In the genomic region with DNA sequence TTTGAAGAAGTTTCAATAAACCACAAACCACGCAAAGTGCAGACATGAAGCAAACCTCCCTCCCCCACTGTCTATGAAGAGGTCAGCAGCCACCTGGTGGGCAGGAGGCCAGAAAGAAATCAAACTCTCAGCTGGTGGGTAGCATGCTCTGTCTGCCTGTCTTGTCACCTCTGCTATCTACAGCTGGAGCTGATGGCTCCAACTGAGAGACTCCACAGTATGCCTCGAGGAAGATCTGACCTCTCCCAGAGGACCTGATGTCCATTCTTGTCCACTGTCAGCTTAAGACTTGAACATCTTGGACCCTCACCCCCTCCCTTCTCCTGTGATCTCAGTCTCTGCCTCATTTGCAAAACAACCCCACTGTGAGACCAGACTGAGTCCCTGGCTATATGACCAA, we compare ENCODE assay signal across 17 mouse cellular contexts.
DNase-seq lines count a peak whose midpoint lies in the region; ATAC-seq and TF ChIP-seq lines count a peak whose summit lies in the region.
"Had no signal": no experiment of that assay in that cellular context is flagged by ENCODE, and none has a peak within 500 bp of the region (broad histone marks: within the 10 kb centered on the region; RNA-seq: fewer than 3 reads in every experiment).

No protein-coding gene starts in this region.

- no peak overlapping the region for H3K4me3 ChIP-seq in hindbrain, embryonic 16.5 days (ENCODE audit: low read length)
- no peak overlapping the region for H3K4me3 ChIP-seq in hindbrain, embryonic 13.5 days
- no peak overlapping the region for H3K4me3 ChIP-seq in midbrain, postnatal 0 days (ENCODE audit: low read depth, low read length)
- H3K4me3 ChIP-seq in midbrain, embryonic 16.5 days (ENCODE audit: low read depth, low read length): no peak overlapping the region
- H3K4me3 ChIP-seq: forebrain, embryonic 12.5 days; heart, embryonic 10.5 days; hindbrain, embryonic 12.5 days had no signal

- ATAC-seq in hindbrain, embryonic 16.5 days: peak; percentile 58
- ATAC-seq in hindbrain, embryonic 13.5 days (ENCODE audit: low FRiP score): no peak
- ATAC-seq in midbrain, postnatal 0 days (ENCODE audit: low FRiP score): no peak
- no peak for ATAC-seq in midbrain, embryonic 16.5 days
- ATAC-seq in megakaryocyte-erythroid progenitor cell, adult 5-6 weeks (replicated peaks; ENCODE audit: low FRiP score, low TSS enrichment, poor library complexity, severe bottlenecking): no peak
- ATAC-seq: forebrain, embryonic 16.5 days had no signal

- no peaks in the 10 kb centered on the region for H3K27me3 ChIP-seq in hindbrain, embryonic 16.5 days (replicated peaks; ENCODE audit: control insufficient read depth, insufficient read depth, low read length)
- H3K27me3 ChIP-seq in hindbrain, embryonic 13.5 days: no peaks in the 10 kb centered on the region
- H3K27me3 ChIP-seq in midbrain, postnatal 0 days (ENCODE audit: insufficient read depth, low read length): no peaks in the 10 kb centered on the region
- H3K27me3 ChIP-seq in midbrain, embryonic 16.5 days (ENCODE audit: control insufficient read depth, insufficient read depth, low read depth, low read length): no peaks in the 10 kb centered on the region
- H3K27me3 ChIP-seq: hindbrain, embryonic 12.5 days had no signal

- TF ChIP-seq CTCF in midbrain, postnatal 0 days (IDR thresholded peaks at IDR 0.05): no peak

- no peak overlapping the region for H3K4me2 ChIP-seq in hindbrain, embryonic 16.5 days (ENCODE audit: low read length)
- no peak overlapping the region for H3K4me2 ChIP-seq in hindbrain, embryonic 13.5 days
- no peak overlapping the region for H3K4me2 ChIP-seq in midbrain, postnatal 0 days (ENCODE audit: low read depth, low read length, poor library complexity, severe bottlenecking)
- no peak overlapping the region for H3K4me2 ChIP-seq in midbrain, embryonic 16.5 days (ENCODE audit: low read length)
- H3K4me2 ChIP-seq: forebrain, embryonic 12.5 days; hindbrain, embryonic 12.5 days had no signal

- no peaks in the 10 kb centered on the region for H3K4me1 ChIP-seq in hindbrain, embryonic 16.5 days (ENCODE audit: control insufficient read depth, insufficient read depth, low read depth, low read length)
- H3K4me1 ChIP-seq in hindbrain, embryonic 13.5 days (replicated peaks): peaks cover 7% of the 10 kb centered on the region; the same call in 1 of the 2 replicates
- no peaks in the 10 kb centered on the region for H3K4me1 ChIP-seq in midbrain, postnatal 0 days (ENCODE audit: insufficient read depth, low read length)
- no peaks in the 10 kb centered on the region for H3K4me1 ChIP-seq in midbrain, embryonic 16.5 days (ENCODE audit: control insufficient read depth, insufficient read depth, low read length)

- DNase-seq in midbrain, postnatal 0 days (ENCODE audit: low spot score): peak; percentile 33
- peak; percentile 33 for DNase-seq in retina, embryonic 14.5 days (ENCODE audit: low spot score)
- DNase-seq: adrenal gland, adult 8-10 months; adrenal gland, postnatal 36 days; cerebellum, adult 8-10 months; gastrocnemius, postnatal 10 days; heart, adult 18-20 months; heart, postnatal 10 days; heart, postnatal 4 days had no signal

- no peaks in the 10 kb centered on the region for H3K36me3 ChIP-seq in hindbrain, embryonic 16.5 days (ENCODE audit: control insufficient read depth, insufficient read depth, low read length)
- H3K36me3 ChIP-seq in hindbrain, embryonic 13.5 days: no peaks in the 10 kb centered on the region
- H3K36me3 ChIP-seq in midbrain, postnatal 0 days (ENCODE audit: insufficient read depth, low read length): no peaks in the 10 kb centered on the region
- no peaks in the 10 kb centered on the region for H3K36me3 ChIP-seq in midbrain, embryonic 16.5 days (ENCODE audit: control insufficient read depth, insufficient read depth, low read length)
- H3K36me3 ChIP-seq: forebrain, embryonic 12.5 days; heart, embryonic 10.5 days; hindbrain, embryonic 12.5 days had no signal

- H3K9me3 ChIP-seq in hindbrain, embryonic 16.5 days (ENCODE audit: control insufficient read depth, low read length): no peaks in the 10 kb centered on the region
- no peaks in the 10 kb centered on the region for H3K9me3 ChIP-seq in hindbrain, embryonic 13.5 days
- no peaks in the 10 kb centered on the region for H3K9me3 ChIP-seq in midbrain, postnatal 0 days (ENCODE audit: low read length)
- H3K9me3 ChIP-seq in midbrain, embryonic 16.5 days (replicated peaks; ENCODE audit: control insufficient read depth, low read length, poor library complexity, severe bottlenecking): no peaks in the 10 kb centered on the region
- H3K9me3 ChIP-seq: forebrain, embryonic 12.5 days; heart, embryonic 10.5 days; hindbrain, embryonic 12.5 days had no signal

- no peak overlapping the region for H3K9ac ChIP-seq in hindbrain, embryonic 16.5 days (ENCODE audit: low read depth, low read length)
- H3K9ac ChIP-seq in hindbrain, embryonic 13.5 days: no peak overlapping the region
- no peak overlapping the region for H3K9ac ChIP-seq in midbrain, postnatal 0 days (replicated peaks; ENCODE audit: low read length, poor library complexity, severe bottlenecking)
- no peak overlapping the region for H3K9ac ChIP-seq in midbrain, embryonic 16.5 days (ENCODE audit: low read depth, low read length)
- H3K9ac ChIP-seq: forebrain, embryonic 12.5 days; hindbrain, embryonic 12.5 days had no signal

- 52% methylated on average over 2 of the region's 2 CpGs for WGBS in hindbrain, embryonic 16.5 days
- WGBS in hindbrain, embryonic 13.5 days: 46% methylated on average over 2 of the region's 2 CpGs
- 23% methylated on average over 2 of the region's 2 CpGs for whole genome bisulfite sequencing in midbrain, postnatal 0 days
- WGBS in midbrain, embryonic 16.5 days: 41% methylated on average over 2 of the region's 2 CpGs

- H3K27ac ChIP-seq in hindbrain, embryonic 16.5 days (ENCODE audit: low read depth, low read length): no peak overlapping the region
- H3K27ac ChIP-seq in hindbrain, embryonic 13.5 days: no peak overlapping the region
- H3K27ac ChIP-seq in midbrain, postnatal 0 days (ENCODE audit: low read depth, low read length): no peak overlapping the region
- H3K27ac ChIP-seq in midbrain, embryonic 16.5 days (ENCODE audit: low read length): no peak overlapping the region
- H3K27ac ChIP-seq: forebrain, embryonic 12.5 days; heart, embryonic 10.5 days; hindbrain, embryonic 12.5 days had no signal
